Mouse (Mus musculus): ENCODE results near the gene Rnf150. TPM values are rescaled to one million over a fixed set of nuclear protein-coding genes. Genes with fewer than 3 reads are reported as not detected.

Rnf150 gene
- total and polyA plus RNA-seq, 3 experiments = not detected

DNA sequence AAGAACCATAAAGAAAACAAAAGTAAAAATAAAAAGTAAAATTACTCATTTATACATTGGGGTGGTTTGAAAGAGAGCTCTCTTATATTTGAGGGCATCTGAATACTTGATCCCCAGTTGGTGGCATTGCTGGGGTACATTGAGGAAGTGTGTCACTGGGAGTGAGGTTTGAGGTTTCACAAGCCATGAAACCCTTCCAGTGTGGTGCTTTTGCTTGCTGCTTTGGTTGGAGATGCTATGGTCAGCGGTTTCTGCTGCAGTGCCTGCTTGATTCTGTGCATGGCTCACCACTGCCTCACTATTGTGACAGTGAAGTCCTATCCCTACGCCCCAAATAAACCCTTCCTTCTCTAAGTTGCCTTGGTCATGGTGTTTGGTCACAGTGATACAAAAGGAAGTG lies 10.9 kb downstream of the Rnf150 start:
- no peak for TF ChIP-seq USF2 (IDR thresholded peaks at IDR 0.05; ENCODE audit: borderline replicate concordance in 1 of 2, insufficient read depth in 1 of 2, low read depth in 1 of 2, low read length in 2 of 2)
- no peak for TF ChIP-seq NELFE (IDR thresholded peaks at IDR 0.05; ENCODE audit: low read depth, low read length)
- no peak for TF ChIP-seq MAFK (IDR thresholded peaks at IDR 0.05; ENCODE audit: borderline replicate concordance, low read depth, low read length)
- TF ChIP-seq SMC3 (IDR thresholded peaks at IDR 0.05; ENCODE audit: low read depth, low read length) = no peak
- no peak for TF ChIP-seq TAL1 (IDR thresholded peaks at IDR 0.05; ENCODE audit: low read length)
- TF ChIP-seq GATA1 (IDR thresholded peaks at IDR 0.05; ENCODE audit: low read depth, low read length) = no peak
- no peak for TF ChIP-seq HCFC1 (IDR thresholded peaks at IDR 0.05; ENCODE audit: low read depth, low read length)
- TF ChIP-seq POLR2AphosphoS2 (IDR thresholded peaks at IDR 0.05; ENCODE audit: low read length) = no peak
- no peak for TF ChIP-seq TCF12 (IDR thresholded peaks at IDR 0.05; ENCODE audit: low read depth, low read length)
- TF ChIP-seq ELF1 (IDR thresholded peaks at IDR 0.05; ENCODE audit: low read depth, low read length) = no peak
- TF ChIP-seq CHD2 (IDR thresholded peaks at IDR 0.05; ENCODE audit: low read length) = no peak
- no peak for TF ChIP-seq EP300 (IDR thresholded peaks at IDR 0.05; ENCODE audit: low read depth in 1 of 2, low read length in 2 of 2)
- TF ChIP-seq NRF1 (IDR thresholded peaks at IDR 0.05; ENCODE audit: insufficient read depth, low read depth, low read length, poor library complexity, severe bottlenecking) = no peak
- TF ChIP-seq MXI1 (IDR thresholded peaks at IDR 0.05; ENCODE audit: low read depth, low read length) = no peak

DNA sequence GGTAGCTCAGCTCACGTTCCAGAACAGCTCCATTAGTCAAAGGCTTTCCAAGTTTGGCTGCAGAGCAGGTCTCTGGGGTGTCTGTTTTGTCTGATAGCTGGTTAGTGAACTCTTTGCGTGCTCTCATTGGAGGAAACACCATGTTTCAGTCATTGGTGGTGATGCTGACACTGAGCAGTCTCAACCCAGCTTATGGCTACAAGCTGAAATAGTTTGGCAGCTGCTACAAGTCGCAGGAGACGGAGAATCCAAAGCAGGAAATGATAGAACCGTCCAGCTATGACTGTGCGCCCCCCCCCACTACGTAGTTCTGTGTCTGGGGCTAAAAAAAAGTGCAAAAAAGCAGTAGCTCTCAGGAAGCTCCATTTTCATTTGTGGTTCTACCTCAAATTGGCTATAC lies 12.0 kb downstream of the Rnf150 start:
- Histone ChIP-seq H3K27ac (ENCODE audit: control insufficient read depth, low read depth, low read length) (no peak overlapping the region), H3K27me3 (ENCODE audit: control insufficient read depth in 1 of 2, insufficient read depth in 2 of 2, low read length in 2 of 2) (no peaks in the 10 kb centered on the region; a peak in 1 of 4 replicates), H3K79me2 (ENCODE audit: control insufficient read depth, insufficient read depth, low read length, poor library complexity) (no peaks in the 10 kb centered on the region), H3K4me3 (ENCODE audit: control insufficient read depth in 1 of 2, insufficient read depth in 1 of 2, low read depth in 2 of 2, low read length in 2 of 2) (no peak overlapping the region), H3K9me3 (replicated peaks; ENCODE audit: insufficient read depth, low read length) (no peaks in the 10 kb centered on the region), H3K4me1 (ENCODE audit: control insufficient read depth in 1 of 2, insufficient read depth in 2 of 2, low read length in 2 of 2) (peaks cover 0 to 2% of the 10 kb centered on the region in 2 experiments; a peak in 1 of 4 replicates), H3K9ac (ENCODE audit: control insufficient read depth, low read depth, low read length, poor library complexity, severe bottlenecking) (no peak overlapping the region), H3K36me3 (ENCODE audit: control insufficient read depth in 1 of 2, insufficient read depth in 2 of 2, low read length in 2 of 2) (no peaks in the 10 kb centered on the region; a peak in 1 of 4 replicates)
- DNase-seq (ENCODE audit: low read depth, low spot score) = no peak
- TF ChIP-seq MAZ (IDR thresholded peaks at IDR 0.05; ENCODE audit: low read depth, low read length) (no peak), ZKSCAN1 (IDR thresholded peaks at IDR 0.05; ENCODE audit: low read depth, low read length) (no peak), JUND (IDR thresholded peaks at IDR 0.05; ENCODE audit: low read depth, low read length) (no peak), ZNF384 (IDR thresholded peaks at IDR 0.05; ENCODE audit: low read depth, low read length) (no peak), MXI1 (IDR thresholded peaks at IDR 0.05; ENCODE audit: low read depth, low read length) (no peak), MAX (IDR thresholded peaks at IDR 0.05; ENCODE audit: low read length) (no peak), POLR2AphosphoS5 (IDR thresholded peaks at IDR 0.05; ENCODE audit: borderline replicate concordance, low read depth, low read length) (no peak), CTCF (IDR thresholded peaks at IDR 0.05 in 2 of 3, conservative IDR thresholded peaks at IDR 0.05 in 1 of 3; ENCODE audit: control insufficient read depth in 1 of 3, insufficient read depth in 1 of 3, low read depth in 2 of 3, low read length in 3 of 3, poor library complexity in 1 of 3, severe bottlenecking in 1 of 3) (no peak), ELF1 (IDR thresholded peaks at IDR 0.05; ENCODE audit: low read depth, low read length) (no peak), GABPA (IDR thresholded peaks at IDR 0.05; ENCODE audit: low read depth, low read length) (no peak), TCF12 (IDR thresholded peaks at IDR 0.05; ENCODE audit: low read depth, low read length) (no peak), ZMIZ1 (IDR thresholded peaks at IDR 0.05; ENCODE audit: low read depth, low read length) (no peak), MAFK (IDR thresholded peaks at IDR 0.05; ENCODE audit: borderline replicate concordance, low read depth, low read length) (no peak), SIN3A (IDR thresholded peaks at IDR 0.05; ENCODE audit: low read length) (no peak), EP300 (IDR thresholded peaks at IDR 0.05; ENCODE audit: low read depth in 1 of 2, low read length in 2 of 2) (no peak), RAD21 (IDR thresholded peaks at IDR 0.05; ENCODE audit: low read depth, low read length) (no peak), SMC3 (IDR thresholded peaks at IDR 0.05; ENCODE audit: low read depth, low read length) (no peak), UBTF (IDR thresholded peaks at IDR 0.05; ENCODE audit: borderline replicate concordance, insufficient read depth, low read depth, low read length) (no peak)

More for the DNA sequence above, 10.9 kb downstream of the Rnf150 start:
- H3K4me1 ChIP-seq (ENCODE audit: control insufficient read depth in 1 of 2, insufficient read depth in 2 of 2, low read length in 2 of 2) = peaks cover 0 to 2% of the 10 kb centered on the region in 2 experiments; a peak in 1 of 4 replicates
- no peaks in the 10 kb centered on the region for H3K79me2 ChIP-seq (ENCODE audit: control insufficient read depth, insufficient read depth, low read length, poor library complexity)
- H3K36me3 ChIP-seq (ENCODE audit: control insufficient read depth in 1 of 2, insufficient read depth in 2 of 2, low read length in 2 of 2) = no peaks in the 10 kb centered on the region; a peak in 1 of 4 replicates
- no peak overlapping the region for H3K27ac ChIP-seq (ENCODE audit: control insufficient read depth, low read depth, low read length)
- H3K9me3 ChIP-seq (replicated peaks; ENCODE audit: insufficient read depth, low read length) = no peaks in the 10 kb centered on the region
- H3K4me3 ChIP-seq (ENCODE audit: control insufficient read depth in 1 of 2, insufficient read depth in 1 of 2, low read depth in 2 of 2, low read length in 2 of 2) = no peak overlapping the region
- no peak overlapping the region for H3K9ac ChIP-seq (ENCODE audit: control insufficient read depth, low read depth, low read length, poor library complexity, severe bottlenecking)
- no peaks in the 10 kb centered on the region; a peak in 1 of 4 replicates for H3K27me3 ChIP-seq (ENCODE audit: control insufficient read depth in 1 of 2, insufficient read depth in 2 of 2, low read length in 2 of 2)
- DNase-seq (ENCODE audit: low read depth, low spot score) = no peak

All from MEL (cell line).